Mouse (Mus musculus) heart, postnatal 0 days (tissue): ENCODE data around the gene Pla1a. TPM values are rescaled to one million over a fixed set of nuclear protein-coding genes. Genes with fewer than 3 reads are reported as not detected.

Source experiments
- ATAC-seq: fragments of 200-750 bp; cut with Nextera tagmentation; 2 replicates; pipeline ENCODE4 v1.8.0; 2017; ENCODE audit warnings: low read depth, moderate number of reproducible peaks, moderate library complexity; ENCODE audit not compliant: insufficient read depth
- DNase-seq: peaks from one replicate; pipeline ENCODE4 v3.0.0-alpha.2; 2016; ENCODE audit warnings: low spot score
- H3K27ac ChIP-seq: fragments of 300-500 bp; sonication (generic); 2 replicates; pipeline ENCODE4 v1.5.1; 2014; ENCODE audit warnings: low read depth, mild to moderate bottlenecking
- H3K27me3 ChIP-seq: fragments of 300-500 bp; sonication (generic); 2 replicates; pipeline ENCODE4 v1.6.1; 2014; ENCODE audit warnings: low read length, mixed read lengths; ENCODE audit not compliant: control insufficient read depth, insufficient read depth
- H3K36me3 ChIP-seq: fragments of 300-500 bp; sonication (generic); replicated peaks from 2 replicates; pipeline ENCODE4 v1.6.1; 2014; ENCODE audit warnings: low read length, mixed read lengths; ENCODE audit not compliant: control insufficient read depth, insufficient read depth
- H3K4me1 ChIP-seq: fragments of 300-500 bp; sonication (generic); 2 replicates; pipeline ENCODE4 v1.6.1; 2014; ENCODE audit warnings: antibody characterized with exemption; ENCODE audit not compliant: control insufficient read depth, insufficient read depth
- H3K4me2 ChIP-seq: fragments of 300-500 bp; sonication (generic); 2 replicates; pipeline ENCODE4 v1.6.1; 2014; ENCODE audit warnings: low read depth, mild to moderate bottlenecking, low read length, moderate library complexity
- H3K4me3 ChIP-seq: fragments of 300-500 bp; sonication (generic); 2 replicates; pipeline ENCODE4 v1.5.1; 2014; ENCODE audit warnings: low read depth, low read length
- H3K9ac ChIP-seq: fragments of 300-500 bp; sonication (generic); replicated peaks from 2 replicates; pipeline ENCODE4 v1.6.1; 2014; ENCODE audit warnings: low read depth, low read length, mixed read lengths
- H3K9me3 ChIP-seq: fragments of 300-500 bp; sonication (generic); replicated peaks from 2 replicates; pipeline ENCODE4 v1.6.1; 2016; ENCODE audit warnings: low read length; ENCODE audit not compliant: control insufficient read depth
- CTCF ChIP-seq: IDR thresholded peaks from 2 replicates; pipeline ENCODE4 v1.5.1; 2016; ENCODE audit warnings: antibody characterized with exemption, control low read depth, low read depth
- EP300 ChIP-seq: IDR thresholded peaks from 2 replicates; pipeline ENCODE4 v1.6.1; 2016; ENCODE audit warnings: antibody characterized with exemption, low read depth
- WGBS: fragments of 180-500 bp; shearing (Covaris S2); extraction: QIAGEN DNeasy Blood & Tissue Kit; methylation state at CpG from one replicate; pipeline ENCODE4 v1.1.7; 2014; 5-methylcytosine and 5-hydroxymethylcytosine counted together
- polyA plus RNA-seq: library from polyadenylated mRNA; unstranded; fragments of >200 nt; fragmentation: Nextera tagmentation; extraction: Ambion mirVana; gene quantifications from 2 replicates; pipeline ENCODE4 v1.2.1, GENCODE M21; 2015
- total RNA-seq: library from RNA; depleted of rRNA; stranded (reverse); fragments of >200 nt; gene quantifications from 2 replicates; pipeline ENCODE4 v1.2.3, GENCODE M21; 2014; ENCODE audit warnings: low replicate concordance

Gene Pla1a
- total and polyA plus RNA-seq, 2 experiments from 2014 or later = 4.9 to 13.4 TPM

DNA sequence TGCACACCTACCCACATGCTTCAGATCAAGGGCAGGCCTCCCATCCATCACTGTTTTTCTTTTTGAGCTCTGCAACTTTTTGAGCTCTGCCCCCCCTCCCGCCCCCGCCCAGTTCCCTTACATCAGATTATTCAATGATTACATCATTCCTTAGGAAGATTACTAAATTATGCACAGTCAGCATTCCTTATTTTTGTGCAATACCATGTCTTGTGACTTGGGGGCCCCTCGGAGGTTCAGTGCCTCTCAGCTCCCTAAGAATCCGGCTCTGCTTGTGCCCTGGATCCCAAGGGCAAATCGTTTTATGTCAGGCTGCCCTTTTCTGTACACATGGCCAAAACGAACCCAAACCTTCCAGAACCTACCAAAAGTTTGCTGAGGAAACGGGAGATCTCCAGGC, 18.0 kb downstream of the Pla1a start:
- no peaks in the 10 kb centered on the region for H3K36me3 ChIP-seq
- 76% methylated on average over 7 of the region's 7 CpGs for WGBS
- DNase-seq (no peak), ATAC-seq (no peak)
- H3K9me3 ChIP-seq = no peaks in the 10 kb centered on the region
- H3K4me1 ChIP-seq = no peaks in the 10 kb centered on the region
- H3K4me2 ChIP-seq = no peak overlapping the region
- no peak overlapping the region for H3K9ac ChIP-seq
- H3K27ac ChIP-seq = no peak overlapping the region
- H3K4me3 ChIP-seq = no peak overlapping the region
- TF ChIP-seq CTCF (no peak), EP300 (no peak)
- no peaks in the 10 kb centered on the region for H3K27me3 ChIP-seq

DNA sequence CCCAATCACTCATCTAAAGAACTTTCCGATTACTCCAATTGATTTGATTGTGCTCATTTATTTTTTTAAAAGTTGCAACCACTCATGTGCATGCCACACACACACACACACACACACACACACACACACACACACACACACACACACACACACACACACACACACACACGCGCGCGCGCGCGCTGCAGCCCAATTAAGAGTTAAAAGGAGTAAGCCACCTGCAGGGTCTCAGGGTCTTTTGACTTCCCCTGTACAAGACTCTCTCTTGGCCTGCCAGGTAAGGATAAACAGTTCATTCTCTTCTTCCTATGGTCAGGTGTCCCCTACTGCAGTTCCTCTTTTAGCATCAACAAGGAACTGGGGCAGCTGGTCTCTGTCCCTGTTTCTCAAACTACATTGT, 24.5 kb downstream of the Pla1a start:
- no peaks in the 10 kb centered on the region for H3K36me3 ChIP-seq
- H3K4me2 ChIP-seq = no peak overlapping the region
- 94% methylated on average over 8 of the region's 8 CpGs for WGBS
- no peak for ATAC-seq
- no peak overlapping the region for H3K27ac ChIP-seq
- H3K4me1 ChIP-seq = no peaks in the 10 kb centered on the region
- no peak overlapping the region for H3K9ac ChIP-seq
- H3K4me3 ChIP-seq = no peak overlapping the region
- no peak for DNase-seq
- H3K27me3 ChIP-seq = no peaks in the 10 kb centered on the region
- H3K9me3 ChIP-seq = no peaks in the 10 kb centered on the region
- TF ChIP-seq CTCF = no peak
- no peak for TF ChIP-seq EP300

DNA sequence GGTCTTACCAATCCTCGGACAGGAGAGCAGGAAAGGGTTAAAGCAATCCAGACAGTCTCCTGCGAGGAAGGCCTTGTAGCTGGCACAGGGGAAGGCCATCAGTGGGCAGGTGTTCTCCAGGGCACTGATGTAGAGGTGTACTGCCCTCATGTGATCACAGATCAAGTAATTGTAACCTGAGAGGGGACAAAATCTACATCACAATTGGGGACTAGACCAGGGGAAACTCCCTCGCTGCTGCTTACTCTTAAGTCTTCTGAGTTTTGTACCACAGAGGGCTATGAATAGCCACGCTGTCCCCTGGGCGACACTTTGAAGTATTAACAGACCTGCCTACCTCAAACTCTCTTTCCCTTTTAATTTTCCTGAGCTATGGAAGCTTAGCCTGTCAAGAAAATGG, 25.4 kb downstream of the Pla1a start:
- Histone ChIP-seq H3K4me1 (no peaks in the 10 kb centered on the region), H3K27ac (no peak overlapping the region), H3K36me3 (no peaks in the 10 kb centered on the region), H3K9me3 (no peaks in the 10 kb centered on the region), H3K9ac (no peak overlapping the region), H3K27me3 (no peaks in the 10 kb centered on the region), H3K4me2 (no peak overlapping the region), H3K4me3 (no peak overlapping the region)
- ATAC-seq = no peak
- no peak for TF ChIP-seq CTCF
- DNase-seq = no peak
- 42% methylated on average over 5 of the region's 5 CpGs for WGBS

DNA sequence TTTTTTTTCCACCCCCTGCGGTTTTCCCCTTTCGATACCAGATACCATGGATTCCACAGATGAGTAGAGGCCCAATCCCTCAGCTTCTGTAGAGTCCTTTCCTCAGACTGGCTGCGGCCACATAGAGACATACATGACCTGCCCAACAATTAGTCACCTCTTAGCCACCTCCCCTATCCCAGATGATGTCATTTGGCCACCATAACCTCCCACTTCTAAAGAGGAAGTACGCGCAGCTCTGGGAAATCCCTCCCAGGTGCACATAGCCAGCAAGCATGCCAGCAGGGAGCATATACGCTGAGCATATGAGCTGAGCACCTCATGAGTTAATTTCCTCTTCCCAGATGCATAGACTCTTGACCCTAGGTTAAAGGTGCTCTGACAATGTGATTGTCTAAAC, 26.2 kb downstream of the Pla1a start:
- Histone ChIP-seq H3K4me3 (no peak overlapping the region), H3K4me1 (no peaks in the 10 kb centered on the region), H3K36me3 (no peaks in the 10 kb centered on the region), H3K27ac (no peak overlapping the region), H3K9me3 (no peaks in the 10 kb centered on the region), H3K27me3 (no peaks in the 10 kb centered on the region), H3K9ac (no peak overlapping the region), H3K4me2 (no peak overlapping the region)
- ATAC-seq (no peak), DNase-seq (no peak)
- WGBS = 63% methylated on average over 6 of the region's 6 CpGs
- no peak for TF ChIP-seq CTCF
- no peak for TF ChIP-seq EP300

DNA sequence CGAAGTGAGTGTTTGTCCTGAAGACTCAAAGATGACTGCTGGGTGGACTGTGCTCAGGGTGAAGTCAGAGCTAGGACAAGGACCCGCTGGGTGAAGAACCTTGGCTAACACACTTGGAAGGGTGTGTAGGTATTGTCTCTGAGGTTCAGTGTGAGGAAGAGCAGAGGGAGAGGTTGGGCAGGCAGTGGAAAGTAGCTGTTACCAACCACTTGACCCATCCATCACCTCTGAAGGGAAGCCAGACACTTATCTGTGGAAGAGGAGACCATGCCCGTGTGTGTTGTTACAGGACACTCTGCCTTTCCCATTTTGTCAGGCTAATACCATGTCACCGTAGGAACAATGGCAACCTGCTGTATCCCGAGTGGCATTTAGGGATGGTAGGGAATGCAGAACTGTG, 26.7 kb downstream of the Pla1a start:
- Histone ChIP-seq H3K9ac (no peak overlapping the region), H3K4me1 (no peaks in the 10 kb centered on the region), H3K4me2 (no peak overlapping the region), H3K27ac (no peak overlapping the region), H3K4me3 (no peak overlapping the region), H3K27me3 (no peaks in the 10 kb centered on the region), H3K9me3 (no peaks in the 10 kb centered on the region), H3K36me3 (no peaks in the 10 kb centered on the region)
- no peak for DNase-seq
- 55% methylated on average over 5 of the region's 5 CpGs for WGBS
- no peak for TF ChIP-seq EP300
- TF ChIP-seq CTCF = no peak
- ATAC-seq = no peak

DNA sequence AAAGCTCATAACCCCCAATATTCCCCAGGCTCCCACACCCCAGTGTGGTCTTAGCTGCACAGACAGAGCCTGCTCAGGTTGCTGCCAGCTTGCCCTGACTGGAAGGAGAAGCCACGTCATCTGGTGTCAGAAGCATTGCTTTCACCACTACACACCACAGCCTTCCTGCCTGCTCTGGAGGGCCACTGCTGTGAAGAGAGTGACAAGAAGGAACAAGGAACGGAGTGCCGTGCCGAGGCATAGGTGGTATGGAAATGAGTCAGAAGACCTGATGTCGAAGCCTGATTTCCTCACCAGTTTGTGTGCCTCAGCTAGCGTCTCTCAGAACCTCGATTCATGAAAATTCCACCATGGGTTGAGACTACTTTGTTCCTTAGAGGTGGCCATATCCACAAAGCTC, 29.3 kb downstream of the Pla1a start:
- no peaks in the 10 kb centered on the region for H3K36me3 ChIP-seq
- WGBS = 73% methylated on average over 7 of the region's 7 CpGs
- DNase-seq (no peak), ATAC-seq (no peak)
- no peaks in the 10 kb centered on the region for H3K27me3 ChIP-seq
- TF ChIP-seq EP300 = no peak
- TF ChIP-seq CTCF = no peak
- no peak overlapping the region for H3K27ac ChIP-seq
- peaks cover 11% of the 10 kb centered on the region; the same call in 1 of the 2 replicates for H3K4me1 ChIP-seq
- no peak overlapping the region for H3K9ac ChIP-seq
- no peak overlapping the region for H3K4me2 ChIP-seq
- no peak overlapping the region for H3K4me3 ChIP-seq
- no peaks in the 10 kb centered on the region for H3K9me3 ChIP-seq
